Mouse (Mus musculus): ENCODE results near the gene Cbx2. TPM values are rescaled to one million over a fixed set of nuclear protein-coding genes. Genes with fewer than 3 reads are reported as not detected.
A peak's percentile ranks its signal among the peaks of the same experiment; 100 is the strongest.

Gene Cbx2
- total RNA-seq, 2 experiments from 2014 or later = 2.8 to 3.0 TPM

GRCm38 (mm10) chr11:119056301-119057211 is 33.8 kb downstream of the Cbx2 start:
- 0 out of 2 replicates have a peak, but pooled peaks have one; percentile 2 for ATAC-seq (replicated peaks; ENCODE audit: poor library complexity)

DNA sequence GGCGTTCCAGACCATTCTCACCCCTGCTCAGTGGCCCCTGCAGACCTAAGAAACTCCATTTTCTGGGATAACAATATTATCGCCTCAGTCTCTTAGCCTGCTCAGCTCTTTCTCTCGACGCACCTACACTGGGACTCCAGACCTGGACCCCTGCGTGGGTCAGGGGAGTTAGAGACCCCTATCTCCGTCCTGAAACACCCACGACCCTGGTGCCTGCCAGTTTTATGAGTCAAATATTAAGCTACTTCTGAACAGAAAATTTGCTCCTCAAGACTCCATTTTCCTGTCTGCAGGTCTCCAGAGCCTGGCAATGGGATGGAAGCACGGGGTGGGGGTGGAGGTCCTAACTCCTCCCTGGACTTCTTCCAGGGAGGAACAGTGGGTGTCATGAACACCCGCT is 34.5 kb downstream of the Cbx2 start:
- no peak for ATAC-seq (replicated peaks; ENCODE audit: poor library complexity)

GRCm38 (mm10) chr11:119058041-119058995 is 35.6 kb downstream of the Cbx2 start:
- peak; percentile 49 for ATAC-seq (replicated peaks; ENCODE audit: poor library complexity)

DNA sequence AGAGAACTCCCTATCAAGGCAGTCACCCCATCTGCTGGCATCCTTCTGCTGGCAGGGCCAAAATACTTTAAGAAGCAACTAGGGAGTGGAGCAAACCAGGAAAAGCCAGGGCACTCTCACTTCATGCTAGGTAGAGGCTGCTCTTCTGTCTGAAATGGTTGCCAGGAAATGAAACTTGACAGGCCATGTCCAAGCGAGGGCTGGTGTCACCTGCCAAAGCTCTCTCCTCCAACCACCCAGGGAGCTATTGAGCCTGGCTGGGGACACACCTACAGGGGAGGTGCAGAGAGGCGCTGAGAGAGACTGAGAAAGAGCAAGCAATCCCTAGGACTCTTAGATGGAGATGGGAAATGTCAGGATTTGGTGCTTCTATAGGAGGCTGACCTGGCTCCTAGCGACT is 36.5 kb downstream of the Cbx2 start:
- no peak for ATAC-seq (replicated peaks; ENCODE audit: poor library complexity)

DNA sequence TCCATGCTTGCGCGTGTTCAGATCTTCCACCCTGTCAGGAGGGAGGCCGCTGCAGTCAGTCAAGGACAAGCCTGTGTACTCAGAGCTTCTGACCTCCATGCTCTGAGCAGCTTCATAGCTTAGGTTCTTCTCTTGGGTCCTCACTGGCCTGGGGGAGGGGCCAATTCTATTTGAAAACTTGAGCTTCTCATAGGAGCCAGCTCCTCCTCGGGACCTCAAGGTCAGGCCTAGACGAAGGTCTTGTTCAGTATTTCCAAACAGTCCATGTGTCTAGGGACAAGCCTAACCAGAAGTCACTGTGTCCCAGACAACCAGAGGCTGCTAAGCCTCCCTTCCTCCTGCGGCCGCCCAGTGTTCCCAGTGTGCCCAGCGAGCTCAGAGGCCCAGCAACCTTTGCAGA is 44.1 kb downstream of the Cbx2 start:
- no peak for ATAC-seq (replicated peaks; ENCODE audit: poor library complexity)

DNA sequence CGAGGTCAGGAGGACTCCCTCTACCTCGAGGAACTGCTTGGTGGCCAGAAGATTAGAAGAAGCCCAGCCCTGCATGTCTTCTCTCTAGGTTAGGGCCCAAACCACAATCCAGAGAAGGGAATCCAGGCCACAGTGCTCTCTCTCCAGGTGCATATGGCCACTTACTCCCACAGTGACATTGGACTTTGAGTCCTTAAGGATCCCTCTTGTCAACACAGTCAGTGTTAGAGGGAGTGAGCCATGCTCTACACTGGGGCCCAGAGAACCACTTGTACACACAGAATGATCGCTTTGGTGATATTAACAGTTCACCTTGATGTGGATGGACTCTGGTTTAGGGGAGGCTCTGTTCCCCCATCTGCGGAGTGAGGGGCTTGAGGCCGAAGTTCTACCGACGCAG is 49.5 kb downstream of the Cbx2 start:
- ATAC-seq (replicated peaks; ENCODE audit: poor library complexity) = no peak

GRCm38 (mm10) chr11:119072986-119073385 is 50.2 kb downstream of the Cbx2 start:
- no peak for ATAC-seq (replicated peaks; ENCODE audit: poor library complexity)

GRCm38 (mm10) chr11:119073876-119074433 is 51.2 kb downstream of the Cbx2 start:
- no peak for ATAC-seq (replicated peaks; ENCODE audit: poor library complexity)

DNA sequence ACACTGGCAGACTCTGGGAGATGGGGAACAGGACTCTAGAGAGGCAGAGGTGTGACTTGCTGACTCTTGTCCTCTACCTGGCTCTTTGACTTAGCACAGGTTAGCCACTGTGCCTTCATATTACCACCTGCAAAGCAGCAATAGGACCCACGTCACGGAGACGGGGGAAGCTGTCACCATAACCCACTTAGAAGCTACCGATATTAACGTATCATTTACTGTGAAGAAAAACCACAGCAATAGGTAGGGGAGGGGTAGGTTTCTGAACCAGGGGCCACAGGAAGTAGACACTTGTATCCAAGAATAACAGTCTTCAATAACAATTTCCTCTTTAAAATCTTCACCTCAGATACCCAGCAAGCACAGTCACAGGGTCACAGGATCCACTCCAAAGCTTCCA is 53.0 kb downstream of the Cbx2 start:
- ATAC-seq (replicated peaks; ENCODE audit: poor library complexity) = peak; percentile 26; the same call in 1 of the 2 replicates

DNA sequence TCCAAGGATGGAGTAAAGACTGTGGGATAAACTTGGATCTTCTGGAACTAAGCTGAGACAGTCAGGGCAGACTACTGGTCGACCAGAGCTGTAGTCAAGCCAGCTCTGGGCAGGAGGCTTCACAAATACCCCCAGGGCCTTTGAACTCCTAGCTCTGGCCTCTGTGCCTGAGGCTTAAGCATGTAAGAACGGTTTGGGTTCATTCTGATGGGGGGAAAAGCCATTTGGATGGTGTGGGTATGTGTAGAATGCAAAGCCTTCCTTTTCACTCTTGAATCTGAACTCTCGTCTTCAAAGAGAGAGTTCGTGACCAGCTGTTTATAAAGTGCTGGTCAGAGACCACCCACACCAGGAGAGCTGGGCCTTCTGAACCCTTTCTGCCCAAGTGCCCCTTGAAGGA is 55.0 kb downstream of the Cbx2 start:
- ATAC-seq (replicated peaks; ENCODE audit: poor library complexity) = no peak

DNA sequence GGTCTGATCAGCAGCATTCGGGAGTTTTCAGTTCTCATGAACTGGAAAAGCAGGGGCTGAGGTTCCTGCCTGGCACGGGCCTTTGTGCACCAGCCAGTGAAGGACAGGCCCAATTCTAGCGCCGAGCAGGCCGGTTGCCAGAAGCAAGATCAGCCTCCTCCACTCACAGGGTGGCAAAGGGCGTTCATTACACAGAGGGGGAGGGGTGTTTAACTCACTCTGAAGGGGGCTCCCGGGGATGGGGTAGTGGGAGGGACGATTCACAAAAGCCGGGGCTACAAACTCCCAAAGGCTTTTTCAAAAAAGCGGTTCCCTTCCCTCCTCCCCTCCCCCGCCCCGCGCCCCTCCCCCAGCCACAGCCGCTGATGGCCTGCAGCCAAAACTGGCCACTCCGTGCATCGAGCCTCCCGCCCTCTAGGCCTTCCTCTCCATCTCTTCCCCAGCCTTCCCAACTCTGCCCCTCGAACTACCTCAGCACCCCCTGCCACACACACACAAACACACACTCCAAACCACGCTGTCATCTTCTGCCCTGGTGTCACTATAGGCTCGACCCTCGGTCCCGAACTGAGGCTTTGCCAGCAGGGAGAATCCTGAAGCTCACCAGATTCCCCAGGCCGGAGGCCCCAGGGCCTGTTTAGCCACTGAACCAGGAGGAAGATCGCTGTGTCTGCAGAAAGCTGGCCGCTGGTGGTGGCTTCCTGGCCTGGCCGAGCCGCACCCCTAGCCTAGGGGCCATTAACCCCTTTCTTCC is 56.1 kb downstream of the Cbx2 start:
- ATAC-seq (replicated peaks; ENCODE audit: poor library complexity) = no peak

DNA sequence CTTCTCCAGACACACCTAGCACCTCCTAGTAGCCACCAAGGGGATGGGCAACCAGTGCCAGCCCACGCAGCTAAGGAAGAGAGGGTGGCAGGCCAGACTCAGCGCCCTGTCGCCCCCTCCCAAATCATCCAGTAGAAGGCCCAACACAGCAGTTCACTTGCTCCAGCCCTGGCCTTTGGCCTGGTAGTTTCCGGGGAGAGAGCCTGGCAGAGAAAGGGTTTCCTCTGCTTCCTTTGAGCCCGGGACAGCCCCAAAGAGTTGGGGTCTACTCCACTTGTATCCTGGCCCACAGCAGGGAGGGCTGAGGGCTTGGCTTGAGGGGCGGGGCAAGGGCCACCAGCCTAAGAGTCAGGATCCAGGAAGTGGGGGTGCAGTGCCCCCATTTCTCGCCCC is 56.7 kb downstream of the Cbx2 start:
- no peak for ATAC-seq (replicated peaks; ENCODE audit: poor library complexity)

DNA sequence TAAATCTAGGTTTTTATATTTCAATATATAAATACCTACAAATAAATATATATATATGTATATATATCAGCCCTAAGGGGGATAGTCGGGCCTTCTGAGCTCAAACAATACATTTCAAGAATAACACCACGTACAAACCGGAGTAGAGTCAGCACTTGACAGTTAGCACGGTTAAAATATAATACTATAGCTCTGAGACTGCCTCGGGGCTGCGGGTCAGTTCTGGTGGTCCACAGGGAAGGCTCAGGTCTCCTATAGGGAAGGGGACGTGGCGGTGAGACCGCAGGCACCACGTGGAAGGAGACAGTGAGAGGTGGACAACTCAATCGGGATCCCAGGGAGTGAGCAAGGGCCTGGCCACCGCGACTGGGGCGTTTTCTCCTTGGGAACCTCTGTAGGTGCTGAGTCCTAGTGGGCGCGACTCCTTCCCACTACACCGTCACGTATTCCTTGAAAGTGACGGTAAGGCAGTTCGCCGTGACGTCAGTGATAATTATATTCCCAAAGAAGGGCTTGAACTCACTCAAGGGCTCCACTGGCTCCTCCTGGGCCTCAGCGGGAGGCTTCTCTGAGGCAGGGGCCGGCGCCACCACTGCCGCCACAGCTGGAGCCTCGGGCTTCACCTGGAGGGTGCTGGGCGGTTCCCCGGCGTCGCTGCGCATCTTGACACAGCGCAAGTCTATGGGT is 57.8 kb downstream of the Cbx2 start:
- no peak for ATAC-seq (replicated peaks; ENCODE audit: poor library complexity)

Other genes starting within 250 kb of the Cbx2 start
- not detected in 2 replicates for gene Rbfox3, start 111.4 kb upstream of the Cbx2 start, total RNA-seq (2015)
- gene Rbfox3, start 111.4 kb upstream of the Cbx2 start, total RNA-seq (2017) = not detected in 2 replicates
- gene Enpp7, start 34.8 kb upstream of the Cbx2 start, total RNA-seq (2015) = not detected in 2 replicates
- gene Enpp7, start 34.8 kb upstream of the Cbx2 start, total RNA-seq (2017) = not detected in 2 replicates
- 1.9 and 2.1 TPM in 2 replicates for gene Cbx8, start 18.0 kb downstream of the Cbx2 start, total RNA-seq (2015)
- gene Cbx8, start 18.0 kb downstream of the Cbx2 start, total RNA-seq (2017) = 2.7 and 3.6 TPM in 2 replicates
- 19.9 and 21.5 TPM in 2 replicates for gene Cbx4, start 63.3 kb downstream of the Cbx2 start, total RNA-seq (2015)
- gene Cbx4, start 63.3 kb downstream of the Cbx2 start, total RNA-seq (2017) = 24.8 and 25.4 TPM in 2 replicates
- gene Tbc1d16, start 205.5 kb downstream of the Cbx2 start, total RNA-seq (2015) = 1.9 and 2.1 TPM in 2 replicates
- 2.1 and 3.0 TPM in 2 replicates for gene Tbc1d16, start 205.5 kb downstream of the Cbx2 start, total RNA-seq (2017)
- gene Ccdc40, start 205.6 kb downstream of the Cbx2 start, total RNA-seq (2015) = 4.4 and 4.9 TPM in 2 replicates
- gene Ccdc40, start 205.6 kb downstream of the Cbx2 start, total RNA-seq (2017) = 11.2 and 14.3 TPM in 2 replicates
- 29.4 and 29.5 TPM in 2 replicates for gene Gaa, start 244.9 kb downstream of the Cbx2 start, total RNA-seq (2015)
- gene Gaa, start 244.9 kb downstream of the Cbx2 start, total RNA-seq (2017) = 25.2 and 26.9 TPM in 2 replicates